15 mouse cellular contexts compared by ENCODE assay signal in genomic region chr2:167856920-167857475, GRCm38 (mm10).
A peak's percentile ranks its signal among the peaks of the same experiment; 100 is the strongest.
DNase-seq lines count a peak whose midpoint lies in the region; ATAC-seq and TF ChIP-seq lines count a peak whose summit lies in the region.
"Had no signal": no experiment of that assay in that cellular context is flagged by ENCODE, and none has a peak within 500 bp of the region (broad histone marks: within the 10 kb centered on the region; RNA-seq: fewer than 3 reads in every experiment).

No protein-coding gene starts in this region.

- no peak for TF ChIP-seq CTCF in lung, postnatal 0 days (IDR thresholded peaks at IDR 0.05)

- H3K36me3 ChIP-seq in kidney, embryonic 14.5 days (ENCODE audit: control insufficient read depth, insufficient read depth, low read length), result no peaks in the 10 kb centered on the region
- no peaks in the 10 kb centered on the region for H3K36me3 ChIP-seq in intestine, embryonic 15.5 days
- no peaks in the 10 kb centered on the region for H3K36me3 ChIP-seq in lung, postnatal 0 days (ENCODE audit: insufficient read depth, low read length)
- H3K36me3 ChIP-seq in midbrain, embryonic 13.5 days, result no peaks in the 10 kb centered on the region
- H3K36me3 ChIP-seq: forebrain, embryonic 12.5 days; lung, embryonic 15.5 days; midbrain, embryonic 15.5 days had no signal

- no peaks in the 10 kb centered on the region for H3K27me3 ChIP-seq in kidney, embryonic 14.5 days (ENCODE audit: control insufficient read depth, insufficient read depth, low read length)
- H3K27me3 ChIP-seq in intestine, embryonic 15.5 days (replicated peaks), result no peaks in the 10 kb centered on the region
- no peaks in the 10 kb centered on the region for H3K27me3 ChIP-seq in lung, postnatal 0 days (replicated peaks; ENCODE audit: insufficient read depth, low read length)
- no peaks in the 10 kb centered on the region for H3K27me3 ChIP-seq in midbrain, embryonic 13.5 days
- H3K27me3 ChIP-seq: forebrain, embryonic 12.5 days; lung, embryonic 15.5 days; midbrain, embryonic 15.5 days had no signal

- WGBS in kidney, embryonic 14.5 days, result 69% methylated on average over 10 of the region's 10 CpGs
- 61% methylated on average over 10 of the region's 10 CpGs for WGBS in intestine, embryonic 15.5 days
- WGBS in lung, postnatal 0 days, result 69% methylated on average over 10 of the region's 10 CpGs
- 86% methylated on average over 10 of the region's 10 CpGs for WGBS in midbrain, embryonic 13.5 days

- peaks cover 28% of the 10 kb centered on the region for H3K4me1 ChIP-seq in kidney, embryonic 14.5 days (ENCODE audit: control insufficient read depth, insufficient read depth, low read length)
- H3K4me1 ChIP-seq in intestine, embryonic 15.5 days (replicated peaks), result peaks cover 38% of the 10 kb centered on the region
- H3K4me1 ChIP-seq in lung, postnatal 0 days (ENCODE audit: insufficient read depth, low read depth, low read length), result peaks cover 19% of the 10 kb centered on the region
- peaks cover 10% of the 10 kb centered on the region; the same call in 1 of the 2 replicates for H3K4me1 ChIP-seq in midbrain, embryonic 13.5 days (replicated peaks)
- H3K4me1 ChIP-seq: midbrain, embryonic 15.5 days had no signal

- ATAC-seq in kidney, embryonic 14.5 days (ENCODE audit: low FRiP score, low TSS enrichment), result no peak
- peak; percentile 27; the same call in 1 of the 2 replicates for ATAC-seq in intestine, embryonic 15.5 days
- peak; percentile 10; the same call in 1 of the 2 replicates for ATAC-seq in lung, postnatal 0 days
- no peak for ATAC-seq in midbrain, embryonic 13.5 days
- ATAC-seq: midbrain, embryonic 15.5 days had no signal

- H3K4me2 ChIP-seq in kidney, embryonic 14.5 days (replicated peaks; ENCODE audit: low read depth, low read length), result no peak overlapping the region
- H3K4me2 ChIP-seq in intestine, embryonic 15.5 days (replicated peaks), result no peak overlapping the region
- H3K4me2 ChIP-seq in lung, postnatal 0 days (replicated peaks; ENCODE audit: low read depth, low read length), result no peak overlapping the region
- H3K4me2 ChIP-seq in midbrain, embryonic 13.5 days (replicated peaks), result no peak overlapping the region
- H3K4me2 ChIP-seq: forebrain, embryonic 12.5 days; lung, embryonic 15.5 days; midbrain, embryonic 15.5 days had no signal

- no peak overlapping the region for H3K4me3 ChIP-seq in kidney, embryonic 14.5 days (ENCODE audit: low read length)
- H3K4me3 ChIP-seq in intestine, embryonic 15.5 days (replicated peaks), result no peak overlapping the region
- H3K4me3 ChIP-seq in lung, postnatal 0 days (ENCODE audit: low read depth, low read length), result no peak overlapping the region
- no peak overlapping the region for H3K4me3 ChIP-seq in midbrain, embryonic 13.5 days (replicated peaks)
- H3K4me3 ChIP-seq: forebrain, embryonic 12.5 days; left cerebral cortex, adult 2 months; lung, embryonic 15.5 days; midbrain, embryonic 15.5 days had no signal

- no peaks in the 10 kb centered on the region for H3K9me3 ChIP-seq in kidney, embryonic 14.5 days (ENCODE audit: control insufficient read depth, low read length)
- no peaks in the 10 kb centered on the region for H3K9me3 ChIP-seq in intestine, embryonic 15.5 days
- H3K9me3 ChIP-seq in lung, postnatal 0 days (ENCODE audit: low read length), result no peaks in the 10 kb centered on the region
- H3K9me3 ChIP-seq in midbrain, embryonic 13.5 days, result no peaks in the 10 kb centered on the region
- H3K9me3 ChIP-seq: forebrain, embryonic 12.5 days; lung, embryonic 15.5 days; midbrain, embryonic 15.5 days had no signal

- peak; percentile 83 for DNase-seq in kidney, adult 11 months
- peak; percentile 75 for DNase-seq in fat pad, adult 2 months (ENCODE audit: extremely low read depth, low read depth, low spot score)
- peak; percentile 63 for DNase-seq in lung, postnatal 0 days (ENCODE audit: low spot score)
- DNase-seq in left cerebral cortex, adult 8-10 months (ENCODE audit: low spot score in 2 of 2), result no peak
- no peak for DNase-seq in spleen, adult 18-20 months
- DNase-seq: cerebellum, adult 11-12 months; embryo, embryonic 11 days; gastrocnemius, postnatal 36 days had no signal

- TF ChIP-seq EP300 in lung, postnatal 0 days (IDR thresholded peaks at IDR 0.05), result no peak; the same call in 1 of the 2 replicates

- no peak overlapping the region for H3K27ac ChIP-seq in kidney, embryonic 14.5 days (ENCODE audit: low read depth, low read length)
- 0 out of 2 replicates have a peak overlapping the region, but pooled peaks have one; percentile 13 for H3K27ac ChIP-seq in intestine, embryonic 15.5 days
- peak overlapping the region; percentile 43; the same call in 1 of the 2 replicates for H3K27ac ChIP-seq in lung, postnatal 0 days (ENCODE audit: low read length)
- H3K27ac ChIP-seq in midbrain, embryonic 13.5 days, result no peak overlapping the region
- H3K27ac ChIP-seq: forebrain, embryonic 12.5 days; left cerebral cortex, adult 2 months; lung, embryonic 15.5 days; midbrain, embryonic 15.5 days had no signal

- no peak overlapping the region for H3K9ac ChIP-seq in kidney, embryonic 14.5 days (ENCODE audit: low read depth, low read length)
- H3K9ac ChIP-seq in intestine, embryonic 15.5 days, result no peak overlapping the region
- H3K9ac ChIP-seq in lung, postnatal 0 days (replicated peaks; ENCODE audit: low read depth), result no peak overlapping the region
- H3K9ac ChIP-seq in midbrain, embryonic 13.5 days (replicated peaks), result no peak overlapping the region
- H3K9ac ChIP-seq: forebrain, embryonic 12.5 days; lung, embryonic 15.5 days; midbrain, embryonic 15.5 days had no signal

Comparison
In these comparisons a context has a peak if more than half of its experiments do, and no peak if none do; other contexts are left out.
1. DNase-seq: peak in kidney, adult 11 months (single experiment), fat pad, adult 2 months (single experiment) and lung, postnatal 0 days (single experiment); none in left cerebral cortex, adult 8-10 months (0 of 2) and spleen, adult 18-20 months (0 of 2).
2. ATAC-seq: peak in intestine, embryonic 15.5 days (single experiment) and lung, postnatal 0 days (single experiment); none in kidney, embryonic 14.5 days (single experiment) and midbrain, embryonic 13.5 days (single experiment).
3. H3K27ac ChIP-seq: peak in intestine, embryonic 15.5 days (single experiment) and lung, postnatal 0 days (single experiment); none in kidney, embryonic 14.5 days (single experiment) and midbrain, embryonic 13.5 days (single experiment).